Mouse (Mus musculus): ENCODE measurements around the gene Optc.

Optc gene

DNA sequence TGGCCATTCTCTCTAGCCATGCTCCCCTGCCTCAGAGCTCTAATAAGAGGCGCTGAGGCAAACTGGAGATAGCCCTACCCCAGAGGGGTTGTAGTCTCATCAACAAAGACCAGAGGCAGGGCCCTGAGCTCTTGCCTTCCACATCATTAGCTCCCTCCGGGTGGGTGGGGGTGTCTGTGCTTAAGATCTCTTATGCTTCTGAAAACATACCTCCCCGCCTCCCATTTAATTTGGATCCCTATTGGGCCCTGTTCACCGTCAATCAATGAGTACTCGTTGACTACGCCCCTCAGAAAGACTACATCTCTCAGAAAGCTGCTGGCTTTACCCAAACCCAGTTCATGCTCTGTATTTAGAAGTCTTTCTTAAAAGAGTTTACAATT lies 10.3 kb upstream of the Optc start:
- no peak for DNase-seq (ENCODE audit: low read depth)

GRCm38 (mm10) chr1:133917456-133918087 lies 9.8 kb upstream of the Optc start:
- DNase-seq (ENCODE audit: low read depth): no peak

DNA sequence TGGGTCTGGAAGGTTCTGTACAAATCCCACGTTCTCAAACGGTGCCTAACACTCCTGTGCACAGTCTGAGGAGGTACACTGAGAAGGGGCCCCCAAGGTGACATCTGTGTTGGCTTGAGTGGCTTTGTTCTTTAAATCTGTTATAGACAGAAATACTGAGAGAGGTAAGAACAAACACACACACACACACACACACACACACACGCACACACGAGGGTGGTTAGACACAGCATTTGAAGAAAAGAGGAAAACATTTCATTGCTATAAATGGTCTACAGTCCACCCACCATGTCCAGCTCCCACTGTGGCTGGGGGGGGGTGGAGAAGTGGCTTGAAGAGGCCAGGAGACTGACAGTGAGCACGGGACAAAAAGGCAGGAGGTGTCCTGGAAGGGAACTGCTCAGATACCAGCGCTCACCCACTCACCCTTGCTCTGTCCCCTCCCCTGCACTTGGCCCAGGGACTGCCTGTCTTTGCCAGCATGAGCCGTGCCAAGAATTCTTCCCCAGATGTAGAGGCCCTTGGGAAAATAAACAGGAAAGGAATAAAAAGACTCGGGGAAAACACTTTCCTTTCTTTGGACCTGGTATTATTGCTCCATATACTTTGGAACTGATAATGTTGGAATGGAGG lies 8.0 kb upstream of the Optc start:
- no peak for DNase-seq (ENCODE audit: low read depth)

DNA sequence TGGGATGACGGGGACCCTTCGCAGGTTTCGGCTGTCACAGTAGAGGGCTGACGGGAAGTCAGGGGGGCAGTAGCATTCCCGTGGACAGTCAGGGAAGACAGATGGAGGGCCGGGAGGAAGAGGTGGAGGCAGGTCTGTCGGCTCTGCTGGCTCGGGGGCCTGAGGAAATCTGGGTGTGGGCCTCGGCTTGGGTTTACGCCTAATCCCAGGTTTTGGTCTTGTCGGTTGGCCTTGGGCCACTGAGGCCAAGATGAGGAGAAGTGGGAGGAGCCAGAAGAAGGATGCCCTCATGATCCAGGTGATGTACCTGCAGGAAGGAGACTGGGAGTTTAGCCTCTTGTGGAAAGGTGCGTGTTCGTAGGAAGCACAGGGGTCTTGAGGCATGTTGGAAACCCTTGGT lies 7.3 kb upstream of the Optc start:
- no peak for DNase-seq (ENCODE audit: low read depth)

DNA sequence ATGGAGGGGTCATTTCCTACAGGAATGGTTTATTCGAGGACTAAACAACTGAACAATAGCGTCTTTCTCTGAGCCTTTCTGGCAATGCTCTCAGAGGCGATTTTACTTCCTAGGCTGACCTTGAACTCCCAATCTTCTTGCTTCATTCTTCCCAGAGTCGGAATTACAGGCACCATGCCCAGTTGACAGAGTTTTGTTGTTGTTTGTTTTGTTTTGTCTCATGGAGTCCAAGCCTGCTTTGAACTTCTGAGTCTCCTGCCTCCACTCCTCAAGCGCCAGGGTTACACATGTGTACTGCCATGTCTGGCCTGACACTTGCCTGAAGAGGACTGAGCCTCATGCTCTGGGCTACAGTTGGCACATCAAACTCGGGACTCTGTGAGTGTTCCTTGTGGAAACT lies 5.2 kb upstream of the Optc start:
- no peak for DNase-seq (ENCODE audit: low read depth)

DNA sequence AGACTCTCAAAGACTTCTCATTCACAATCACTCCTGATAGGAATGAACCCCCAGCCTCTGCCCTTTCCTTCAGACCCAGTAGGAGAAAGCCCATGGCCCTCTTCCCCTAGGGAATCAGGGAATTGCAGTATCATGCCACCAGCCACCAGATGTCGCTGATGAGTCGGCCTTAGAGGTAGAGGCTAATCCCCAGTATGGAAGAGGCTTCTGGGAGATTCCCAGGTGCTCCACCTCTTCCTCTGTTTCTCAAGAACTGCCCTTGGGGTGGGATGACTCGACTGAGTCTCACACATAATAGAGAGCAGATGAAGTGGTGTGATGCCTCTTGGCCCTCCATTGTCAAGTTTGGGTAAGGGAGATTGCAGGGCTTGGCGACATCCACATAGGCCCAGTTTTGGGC lies 3.7 kb upstream of the Optc start:
- peak; percentile 56 for DNase-seq (ENCODE audit: low read depth)

DNA sequence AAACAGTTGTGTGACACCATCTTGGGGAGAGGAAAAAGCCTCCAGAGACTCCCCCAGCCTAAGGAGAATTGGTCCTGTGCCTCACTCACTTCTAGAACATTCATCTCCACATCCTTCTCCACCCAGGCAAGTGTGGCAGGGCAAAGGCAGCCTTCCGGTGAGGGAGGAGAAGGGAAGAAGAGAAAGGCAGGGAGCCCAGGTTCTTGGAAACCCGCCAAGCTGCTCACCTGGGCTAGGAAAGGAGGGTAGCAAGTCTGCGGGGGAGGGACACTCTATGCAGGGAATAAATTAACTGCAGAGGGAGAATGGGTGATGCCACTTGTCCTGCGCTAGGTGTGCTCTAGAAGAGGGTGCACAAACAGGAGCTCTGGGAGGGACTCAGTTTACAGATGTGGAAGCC lies 3.2 kb upstream of the Optc start:
- no peak for DNase-seq (ENCODE audit: low read depth)

GRCm38 (mm10) chr1:133910108-133910507 lies 2.3 kb upstream of the Optc start:
- no peak for DNase-seq (ENCODE audit: low read depth)

DNA sequence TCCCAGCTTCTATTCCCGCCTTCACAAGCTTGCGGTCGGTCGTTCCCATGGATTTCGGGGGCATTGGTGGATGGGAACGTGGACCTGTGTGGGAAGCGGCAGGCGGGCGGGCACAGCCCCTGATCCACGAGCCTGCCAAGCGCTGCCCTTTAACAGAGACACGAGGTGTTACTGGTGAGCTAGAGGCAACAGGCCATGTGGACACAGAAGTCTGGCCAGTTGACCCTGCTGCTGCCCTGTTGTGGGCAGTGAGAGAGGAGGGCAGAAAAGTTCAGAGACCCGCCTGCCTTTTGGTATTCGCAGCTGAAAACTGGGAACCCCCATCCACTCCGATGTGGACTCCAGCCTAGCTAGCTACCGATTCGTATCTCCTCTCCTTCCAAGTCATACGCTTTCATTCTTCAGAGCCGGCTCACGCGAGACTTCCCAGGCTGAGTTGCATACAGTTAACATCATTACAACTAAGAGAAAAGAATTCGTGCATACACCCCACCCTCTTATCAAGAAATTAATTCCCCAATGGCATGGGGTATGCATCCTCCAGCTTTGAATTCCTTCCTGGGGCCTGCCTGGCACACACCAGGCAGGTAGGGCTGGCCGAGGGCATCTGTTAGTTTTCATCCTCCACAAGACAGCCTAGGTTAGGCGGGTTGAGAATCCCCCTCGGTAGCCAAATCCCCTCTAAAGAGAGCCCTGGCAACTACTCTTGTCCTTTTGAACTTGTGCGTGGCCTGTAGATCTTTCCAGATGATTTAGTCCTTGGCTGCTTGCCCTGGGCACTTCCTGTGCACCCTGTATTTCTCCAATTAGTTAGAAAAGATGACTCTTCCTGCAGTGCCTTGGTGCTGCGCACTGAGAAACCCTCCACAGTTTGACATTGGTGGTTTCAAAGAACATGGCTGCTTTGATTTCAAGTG lies 1.1 kb upstream of the Optc start:
- peak; percentile 44 for DNase-seq (ENCODE audit: low read depth)

GRCm38 (mm10) chr1:133906420-133906819 lies 1.4 kb downstream of the Optc start:
- no peak for DNase-seq (ENCODE audit: low read depth)

DNA sequence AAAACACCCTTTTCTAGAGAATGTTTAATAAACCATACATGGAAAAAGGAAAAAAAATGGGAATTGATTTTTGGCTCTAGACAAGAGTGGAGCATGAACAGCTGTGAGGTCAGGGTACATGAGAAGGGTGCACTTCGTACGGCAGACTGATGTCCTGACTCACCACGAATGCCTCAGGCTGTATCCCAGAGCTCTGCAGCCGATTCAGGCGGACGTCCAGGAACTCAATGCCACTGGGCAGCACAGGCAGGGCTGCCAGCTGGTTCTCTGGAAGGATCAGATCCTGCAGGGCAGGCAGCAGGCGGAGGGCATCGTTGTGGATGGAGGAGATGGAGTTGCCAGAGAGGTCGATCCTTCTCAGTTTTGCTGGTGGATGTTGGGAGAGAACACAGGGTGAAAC lies 7.0 kb downstream of the Optc start:
- no peak for DNase-seq (ENCODE audit: low read depth)

DNA sequence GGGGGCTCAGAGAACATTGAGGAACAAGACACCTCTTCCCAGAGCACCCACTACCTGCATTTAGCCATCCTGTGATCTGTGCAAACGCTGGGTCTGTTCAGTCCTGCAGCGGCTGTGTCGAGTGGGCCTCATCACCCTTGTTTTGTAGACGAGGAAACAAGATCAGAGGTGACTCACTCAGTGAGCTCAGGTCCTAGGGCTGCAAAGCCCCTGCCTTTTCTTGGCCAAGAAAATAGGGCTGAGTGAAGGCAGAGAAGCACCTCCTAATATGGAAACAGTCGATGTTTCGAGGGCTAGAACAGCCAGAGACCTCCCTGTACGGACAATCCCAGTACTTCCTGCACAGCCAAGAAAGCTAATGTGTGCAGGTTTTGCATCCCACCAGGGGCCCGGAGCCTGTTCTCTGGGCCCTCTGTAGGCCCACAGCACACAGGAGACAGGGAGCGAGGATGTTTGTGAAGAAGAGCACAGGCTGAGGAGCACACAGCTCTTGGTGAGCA lies 8.7 kb downstream of the Optc start:
- DNase-seq (ENCODE audit: low read depth): no peak

DNA sequence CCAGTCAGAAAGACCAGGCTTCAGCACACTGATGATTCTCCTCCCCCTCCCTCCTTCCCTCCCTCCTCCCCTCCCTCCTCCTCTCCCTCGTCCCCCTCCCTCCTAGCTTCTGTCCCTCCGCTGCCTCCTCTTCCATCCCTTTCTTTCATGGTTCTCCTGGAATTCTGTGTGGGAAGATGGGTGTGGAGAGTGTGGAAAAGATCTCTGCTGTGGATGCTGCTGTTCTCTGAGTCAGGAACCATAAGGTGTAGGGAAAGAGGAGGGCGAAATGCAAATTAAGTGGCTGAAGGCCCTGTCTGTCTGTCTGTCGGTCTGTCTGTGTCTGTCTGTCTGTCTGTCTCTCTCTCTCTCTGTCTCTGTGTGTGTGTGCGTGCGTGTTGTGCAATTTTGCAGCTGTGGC lies 10.5 kb downstream of the Optc start:
- no peak for DNase-seq (ENCODE audit: low read depth)

DNA sequence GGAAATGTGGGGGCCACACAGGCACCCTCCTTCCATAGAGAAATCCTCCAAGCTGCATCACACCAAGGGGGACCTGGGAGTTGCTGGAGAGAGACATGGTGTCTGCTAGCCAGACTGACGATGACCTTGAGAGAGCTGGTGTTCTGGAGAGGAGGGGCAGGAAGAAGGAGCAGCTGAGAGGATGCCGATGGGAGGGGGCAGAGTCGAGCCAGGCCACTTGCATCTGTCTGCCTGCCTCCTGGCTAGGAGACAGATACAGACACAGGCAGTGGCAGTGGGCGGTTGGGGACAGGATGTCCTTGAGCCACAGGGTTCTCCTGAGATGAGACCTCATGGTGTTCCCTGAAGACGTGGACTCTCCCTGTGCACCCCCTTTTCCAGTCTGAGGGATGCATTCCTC lies 16.3 kb downstream of the Optc start:
- DNase-seq (ENCODE audit: low read depth): no peak

GRCm38 (mm10) chr1:133889949-133890598 lies 17.7 kb downstream of the Optc start:
- DNase-seq (ENCODE audit: low read depth): no peak

GRCm38 (mm10) chr1:133887538-133888250 lies 20.1 kb downstream of the Optc start:
- DNase-seq (ENCODE audit: low read depth): no peak

- DNase-seq (ENCODE audit: low read depth): no peak
These were observed 20.8 kb downstream of the Optc start for GRCm38 (mm10) chr1:133887044-133887443.

DNA sequence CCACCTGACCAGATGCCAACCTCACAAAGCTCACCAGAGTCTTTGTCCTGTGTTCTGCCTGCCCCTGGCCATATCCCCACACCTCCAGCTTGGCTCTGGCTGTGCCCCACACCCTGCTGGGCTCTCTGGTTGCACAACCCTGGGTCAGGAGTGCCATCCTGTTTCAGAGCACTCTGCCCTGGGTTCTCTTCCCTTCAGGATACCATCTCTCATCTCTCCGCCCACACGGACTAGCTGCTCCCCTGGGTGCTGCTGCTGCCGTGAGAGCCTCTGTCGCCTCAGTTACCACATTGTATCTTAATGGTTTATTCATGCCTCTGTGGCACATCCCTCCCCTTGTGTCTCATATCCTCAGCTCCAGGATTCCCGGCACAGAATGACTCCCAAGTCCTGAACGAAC lies 21.4 kb downstream of the Optc start:
- no peak for DNase-seq (ENCODE audit: low read depth)

GRCm38 (mm10) chr1:133885811-133886210 lies 22.0 kb downstream of the Optc start:
- no peak for DNase-seq (ENCODE audit: low read depth)

GRCm38 (mm10) chr1:133884746-133885145 lies 23.1 kb downstream of the Optc start:
- no peak for DNase-seq (ENCODE audit: low read depth)

GRCm38 (mm10) chr1:133884090-133884489 lies 23.7 kb downstream of the Optc start:
- no peak for DNase-seq (ENCODE audit: low read depth)

All from naive thymus-derived CD4-positive, alpha-beta T cell, adult 2 months (primary cell).